Mouse (Mus musculus): Measurements from ENCODE around the gene Ddx60.
"Not testable (repeated sequence)": the region's sequence is repeated elsewhere in the genome, so short reads cannot be mapped to it uniquely, and the experiment has no call there.

Gene Ddx60

DNA sequence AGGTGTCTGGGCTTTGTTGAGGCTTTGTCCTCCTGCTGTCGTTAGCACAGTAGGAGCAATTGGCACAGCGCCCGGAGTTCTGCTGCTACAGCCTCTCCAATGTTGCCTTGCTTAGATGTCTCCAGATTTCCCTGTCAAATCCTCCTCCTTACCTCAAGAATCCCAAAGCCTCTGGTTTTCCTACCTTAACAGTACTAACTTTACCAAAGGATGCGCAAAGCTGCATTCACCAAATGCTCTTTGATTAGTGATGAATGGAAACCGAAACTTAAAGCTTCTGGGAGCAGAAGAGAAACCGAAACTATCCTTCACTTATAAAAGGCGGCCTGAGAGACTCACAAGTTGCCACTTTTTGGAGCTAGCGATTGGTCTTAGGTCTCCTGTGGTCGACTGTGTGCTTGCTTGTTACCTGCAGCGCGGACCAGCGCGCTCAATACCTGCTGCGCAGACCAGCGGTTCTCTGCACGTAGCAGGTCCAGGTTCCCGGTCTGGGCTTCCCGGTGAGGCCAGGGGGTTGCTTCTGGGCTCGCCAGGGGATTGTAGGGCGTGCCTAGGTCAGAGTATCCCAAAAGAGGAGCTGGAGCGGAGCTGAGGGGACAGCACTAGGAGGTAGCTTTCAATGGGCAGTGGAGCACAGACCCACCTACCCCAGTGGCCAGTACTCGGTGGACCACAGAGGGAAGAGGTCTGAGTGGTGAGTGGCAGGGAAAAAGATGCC lies at the start of gene Ddx60:
Gene Ddx60, plus strand, starts transcription at position 311 of the 718 bp plus-strand sequence.
- DNase-seq (ENCODE audit: low read depth, low spot score) = peak; percentile 4

DNA sequence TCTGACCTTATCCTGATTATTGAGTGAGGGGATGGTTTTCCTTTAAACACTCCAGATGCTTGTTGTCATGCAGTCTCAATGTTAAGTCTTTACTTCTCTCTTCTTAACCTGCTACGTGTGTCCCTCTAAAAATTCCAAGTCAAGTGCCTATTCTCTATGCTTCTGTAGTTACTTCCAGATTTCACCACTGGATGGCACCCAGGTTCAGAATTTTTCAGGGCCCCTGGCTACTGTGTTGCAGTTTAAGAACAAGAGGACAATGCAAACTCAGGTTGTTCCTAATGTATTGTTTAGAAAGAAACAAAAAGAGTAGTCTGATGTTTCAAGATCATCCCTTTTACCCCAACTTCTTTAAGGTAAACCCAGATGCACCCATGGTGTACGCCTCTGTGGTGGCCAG lies 33.8 kb upstream of the Ddx60 start:
- DNase-seq (ENCODE audit: low read depth, low spot score) = peak; percentile 28

GRCm38 (mm10) chr8:61896742-61897141 lies 31.1 kb upstream of the Ddx60 start:
- DNase-seq (ENCODE audit: low read depth, low spot score) = no peak

- no peak for DNase-seq (ENCODE audit: low read depth, low spot score)
Observed at GRCm38 (mm10) chr8:61897402-61897801, 30.5 kb upstream of the Ddx60 start.

DNA sequence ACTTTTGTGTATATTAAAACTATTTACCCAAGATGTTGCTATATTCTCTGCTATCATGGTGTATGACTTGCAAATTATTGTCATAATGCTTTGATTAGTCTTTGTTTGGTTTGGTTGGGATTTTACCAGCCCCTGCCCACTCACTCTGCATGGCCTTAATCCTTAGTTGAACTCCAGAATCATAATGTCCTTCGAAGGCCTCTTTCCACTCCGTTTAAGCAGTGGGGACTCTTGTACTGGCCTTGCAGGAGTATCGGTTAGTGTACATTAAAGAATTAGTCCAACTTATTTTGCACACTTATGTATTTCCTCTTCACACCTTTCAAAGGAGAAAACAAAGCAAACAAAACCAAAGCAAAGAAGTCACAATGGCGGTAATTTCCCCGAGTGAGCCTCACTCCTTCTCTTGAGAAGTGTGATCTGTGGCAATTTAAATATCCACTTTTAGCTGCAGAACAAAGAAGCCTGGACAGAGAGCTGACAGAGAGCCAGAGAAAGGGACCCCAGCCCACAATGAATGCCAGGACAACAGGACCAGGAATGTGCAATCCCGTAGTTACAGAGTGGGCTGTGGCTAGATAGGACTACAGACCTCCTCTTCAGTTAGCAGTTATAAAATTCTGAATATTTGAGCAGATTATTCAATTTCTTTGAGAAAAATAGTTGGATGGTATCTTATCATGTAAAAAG lies 26.7 kb upstream of the Ddx60 start:
- no peak for DNase-seq (ENCODE audit: low read depth, low spot score)

GRCm38 (mm10) chr8:61902521-61902920 lies 25.4 kb upstream of the Ddx60 start, which contains the start of gene Palld:
Gene Palld, minus strand, starts transcription at chr8:61902690.
- DNase-seq (ENCODE audit: low read depth, low spot score) = no peak

DNA sequence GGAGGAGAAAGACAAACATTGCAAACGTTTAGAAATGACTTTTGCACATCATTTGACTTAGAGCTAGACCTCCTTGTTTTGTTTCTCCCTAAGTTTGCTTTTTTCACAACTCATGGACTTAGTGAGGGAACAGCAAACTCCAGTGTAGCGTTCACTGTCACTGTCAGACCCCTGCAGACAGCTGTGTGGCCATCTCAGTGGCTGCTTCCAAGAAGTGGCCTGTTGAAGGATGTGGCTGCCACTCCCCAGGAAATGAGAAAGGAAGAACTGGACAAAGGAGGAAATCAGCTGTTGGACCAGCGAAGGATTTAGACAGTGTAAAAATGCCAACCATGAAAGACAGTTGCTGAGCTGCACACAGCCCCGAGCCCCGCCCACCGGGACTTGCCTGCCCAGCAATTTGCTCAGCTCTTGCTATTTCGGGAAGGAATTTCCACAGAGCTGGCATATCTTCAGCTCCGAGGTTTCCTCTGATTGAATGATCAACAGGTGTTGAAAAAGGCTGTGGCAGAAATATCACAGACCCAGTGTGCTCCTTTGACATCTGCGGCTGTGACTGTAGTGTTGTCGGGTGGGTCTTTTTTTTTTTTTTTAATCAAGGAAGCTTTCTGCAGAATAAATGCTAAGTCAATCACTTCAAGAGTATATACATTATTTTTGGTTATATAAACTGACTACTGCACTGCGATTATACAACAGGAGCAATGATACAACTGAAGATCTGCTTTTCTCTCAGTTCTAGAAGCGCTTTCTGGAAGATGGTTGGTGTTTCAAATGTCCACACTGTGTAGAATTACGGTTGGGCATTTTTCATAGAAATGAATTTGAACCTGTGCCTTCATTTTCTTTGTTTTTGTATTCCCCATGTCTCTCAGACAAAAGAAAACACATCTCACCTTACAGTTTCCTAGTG lies 19.3 kb upstream of the Ddx60 start:
- DNase-seq (ENCODE audit: low read depth, low spot score) = no peak

DNA sequence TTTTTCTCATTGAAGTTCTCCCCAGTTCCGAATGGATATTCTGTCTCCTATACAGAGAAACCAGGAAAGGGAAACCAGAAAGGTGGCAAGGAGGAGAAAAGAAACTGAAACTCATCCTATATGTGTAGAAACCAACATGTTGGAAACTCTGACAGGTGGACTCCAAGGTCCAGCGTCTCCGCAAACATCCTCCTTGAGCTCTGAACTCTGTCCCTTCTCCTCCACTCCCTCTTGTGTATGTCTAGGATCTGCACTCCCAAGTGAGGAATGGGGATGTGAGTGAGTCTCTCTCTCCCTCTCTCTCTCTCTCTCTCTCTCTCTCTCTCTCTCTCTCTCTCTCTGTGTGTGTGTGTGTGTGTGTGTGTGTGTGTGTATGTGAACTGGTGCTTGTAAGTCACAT lies 18.6 kb upstream of the Ddx60 start:
- no peak for DNase-seq (ENCODE audit: low read depth, low spot score)

- DNase-seq (ENCODE audit: low read depth, low spot score) = no peak
Observed at GRCm38 (mm10) chr8:61912817-61913216, 15.1 kb upstream of the Ddx60 start.

GRCm38 (mm10) chr8:61913957-61914356 lies 13.9 kb upstream of the Ddx60 start:
- DNase-seq (ENCODE audit: low read depth, low spot score) = no peak

DNA sequence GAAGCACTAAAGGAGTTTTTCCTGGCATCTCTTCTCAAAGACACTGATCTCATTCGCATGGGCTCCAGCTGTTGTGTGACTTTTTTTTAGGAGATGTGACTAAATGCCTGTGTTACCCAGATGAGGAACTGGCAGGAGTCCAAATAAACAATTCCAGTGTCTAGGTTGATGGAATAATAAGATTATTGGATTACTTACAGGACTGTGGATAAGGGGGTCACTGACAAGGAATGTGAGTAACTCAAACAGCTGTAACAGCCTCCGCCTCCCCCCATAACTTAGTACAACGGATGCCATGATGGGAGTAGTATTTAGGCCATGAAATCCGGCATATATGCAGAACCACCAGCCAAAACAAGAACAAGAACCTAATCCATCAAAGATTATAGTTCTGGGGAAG lies 10.6 kb upstream of the Ddx60 start:
- DNase-seq (ENCODE audit: low read depth, low spot score) = no peak

GRCm38 (mm10) chr8:61919145-61919788 lies 8.6 kb upstream of the Ddx60 start:
- no peak for DNase-seq (ENCODE audit: low read depth, low spot score)

- DNase-seq (ENCODE audit: low read depth, low spot score) = no peak
Observed at GRCm38 (mm10) chr8:61920389-61920788, 7.5 kb upstream of the Ddx60 start.

GRCm38 (mm10) chr8:61921454-61922054 lies 6.3 kb upstream of the Ddx60 start:
- DNase-seq (ENCODE audit: low read depth, low spot score) = no peak

- DNase-seq (ENCODE audit: low read depth, low spot score) = no peak
Observed at GRCm38 (mm10) chr8:61924518-61924917, 3.4 kb upstream of the Ddx60 start.

GRCm38 (mm10) chr8:61933243-61933642 lies 5.4 kb downstream of the Ddx60 start:
- DNase-seq (ENCODE audit: low read depth, low spot score) = no peak

DNA sequence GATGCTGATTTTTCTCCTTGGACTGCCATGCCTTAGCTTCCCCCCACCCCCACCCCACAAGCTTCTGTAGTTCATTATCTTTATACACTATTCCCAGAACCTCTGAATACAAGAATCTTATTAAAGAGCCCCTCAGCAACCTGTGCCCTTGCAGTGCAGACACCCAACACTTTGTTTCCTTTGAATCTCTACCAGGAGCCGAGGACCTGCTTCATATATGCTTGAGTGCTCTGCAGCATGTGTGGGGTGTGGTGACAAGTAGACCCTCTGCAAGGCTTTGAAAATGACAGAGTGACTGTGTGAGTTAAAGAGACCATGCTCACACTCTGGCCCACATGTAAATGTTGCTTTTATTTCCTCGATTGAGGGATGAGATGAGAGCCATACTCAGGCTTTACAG lies 9.7 kb downstream of the Ddx60 start:
- no peak for DNase-seq (ENCODE audit: low read depth, low spot score)

DNA sequence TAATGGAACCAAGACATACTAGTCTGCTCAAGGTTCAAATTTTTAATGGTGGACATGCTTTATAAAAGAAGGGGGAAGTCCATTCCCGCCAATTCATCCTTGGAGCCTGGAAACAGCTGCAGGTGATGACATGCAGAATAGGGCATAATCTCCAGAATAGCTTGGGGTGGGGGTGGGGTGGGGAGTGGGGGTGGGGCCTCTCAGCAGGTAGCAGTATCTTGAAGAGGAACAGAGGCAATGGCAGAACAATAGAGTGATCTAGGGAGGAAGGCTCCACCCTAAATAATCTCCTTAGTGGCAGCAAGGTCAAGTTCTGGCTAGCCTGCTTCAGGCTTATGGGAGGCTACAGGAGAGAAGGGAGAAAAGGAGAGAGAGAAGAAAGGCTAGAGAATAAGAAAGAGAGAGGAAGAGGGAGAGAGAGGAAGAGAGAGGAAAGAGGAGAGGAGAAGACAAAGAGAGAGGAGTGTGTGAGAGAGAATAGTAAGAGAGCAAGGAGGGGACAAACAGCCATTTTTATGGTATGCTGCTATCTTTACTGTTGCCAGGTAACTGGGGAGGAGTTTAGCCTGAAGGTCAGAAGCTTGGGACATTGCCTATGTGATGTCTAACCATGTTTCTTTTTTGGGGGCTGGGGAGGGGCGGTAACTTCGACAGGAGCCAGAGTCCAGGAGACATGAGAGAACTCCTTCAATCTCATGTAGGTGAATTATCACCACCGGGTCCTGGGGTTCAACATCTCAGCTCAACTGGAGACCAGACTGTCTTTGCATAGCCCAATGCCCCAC lies 36.9 kb downstream of the Ddx60 start:
- DNase-seq (ENCODE audit: low read depth, low spot score) = not testable (repeated sequence)

- DNase-seq (ENCODE audit: low read depth, low spot score) = no peak
Observed at GRCm38 (mm10) chr8:61969581-61969980, 41.7 kb downstream of the Ddx60 start.

DNA sequence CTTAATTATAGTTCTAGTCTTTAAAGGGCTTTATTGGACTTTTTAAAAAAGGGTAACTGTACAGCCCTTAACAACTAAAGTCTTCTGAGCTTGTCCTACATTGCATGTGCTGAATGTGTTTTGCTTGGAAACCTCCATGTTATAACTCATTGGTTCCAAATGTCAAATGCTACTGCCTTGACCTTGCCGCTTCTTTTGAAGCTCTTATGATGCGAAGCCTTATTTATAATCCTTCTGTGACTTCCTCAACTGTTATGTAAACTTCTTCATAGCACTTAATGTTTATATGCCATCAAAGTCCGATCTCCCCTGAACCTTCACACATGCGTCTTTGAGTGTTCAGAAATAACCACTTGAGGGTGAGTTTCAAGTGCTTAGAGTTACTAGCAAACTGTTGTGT lies 57.1 kb downstream of the Ddx60 start:
- DNase-seq (ENCODE audit: low read depth, low spot score) = no peak

Data from A20 (cell line).